Mouse (Mus musculus): ENCODE measurements around the gene Garnl3. TPM values are rescaled to one million over a fixed set of nuclear protein-coding genes. Genes with fewer than 3 reads are reported as not detected.
A peak's percentile ranks its signal among the peaks of the same experiment; 100 is the strongest.

The Garnl3 gene
- 11.1 and 13.0 TPM in 2 replicates for polyA plus RNA-seq (2014; fragmentation: Nextera tagmentation; extraction: Ambion mirVana)

DNA sequence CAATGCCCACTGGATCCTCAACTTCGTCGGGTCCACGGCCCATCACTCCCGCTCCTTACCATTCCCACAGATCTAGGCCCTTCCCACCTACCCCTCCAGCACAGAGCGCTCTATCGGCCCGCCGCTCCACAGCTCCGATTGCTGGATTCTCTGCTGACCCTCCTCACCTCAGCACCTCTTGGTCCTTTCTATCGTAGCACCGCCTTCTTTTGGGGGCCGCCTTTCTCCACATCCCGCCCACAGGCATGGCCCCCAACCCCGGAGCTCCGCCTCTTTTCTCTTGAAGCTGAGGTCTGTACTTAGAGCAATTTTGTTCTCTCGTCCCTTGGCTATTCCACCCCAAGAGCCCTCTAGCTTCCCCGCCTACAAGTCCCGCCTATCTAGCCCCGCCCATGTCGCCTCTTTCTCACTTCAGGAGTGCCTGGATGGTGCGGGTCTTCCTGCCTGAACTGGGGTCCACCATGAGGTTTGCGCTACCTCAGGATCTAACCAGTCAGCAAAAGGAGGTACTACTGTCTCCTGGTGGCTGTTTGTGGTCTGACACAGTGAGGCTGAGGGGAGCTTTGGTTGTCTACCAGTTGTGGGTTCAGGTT, at the start of gene Garnl3:
TSS of gene Garnl3 (minus strand) at position 155 of the 593 bp plus-strand sequence.
- peak; percentile 11; the same call in 1 of the 2 replicates for ATAC-seq (ENCODE audit: insufficient read depth)

DNA sequence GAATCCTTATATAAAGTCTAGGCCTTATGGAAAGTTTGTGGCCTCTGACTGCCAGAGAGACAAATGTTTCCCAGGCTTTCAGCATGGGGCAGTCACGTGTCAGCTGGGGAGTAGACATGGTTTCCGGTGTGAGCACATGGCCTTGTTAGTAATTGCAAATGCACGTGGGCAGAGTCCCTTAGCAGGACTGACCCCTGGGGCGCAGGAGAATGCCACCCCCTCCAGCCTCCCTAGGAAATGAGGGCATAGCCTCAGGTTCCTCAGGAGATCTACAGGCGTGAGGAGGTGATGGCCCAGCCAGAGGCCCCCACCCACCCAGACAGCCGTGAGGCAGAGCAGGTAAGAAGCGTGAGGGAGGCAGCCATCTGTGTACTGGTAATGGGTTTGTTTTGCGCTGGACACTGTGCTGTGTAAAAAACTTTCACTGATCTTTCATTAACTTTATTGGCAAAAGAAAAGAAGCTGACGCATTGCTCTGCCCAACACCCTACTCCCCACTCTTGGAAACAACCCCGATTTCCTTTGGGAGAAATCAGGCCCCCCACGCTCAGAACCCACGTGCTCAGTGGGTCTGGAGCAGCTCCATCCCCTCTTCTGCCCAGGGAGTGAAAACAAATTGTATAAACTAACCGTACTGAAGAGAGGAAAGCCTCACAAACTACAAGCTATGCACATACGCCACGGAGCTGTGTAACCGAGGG, 48.6 kb upstream of the Garnl3 start:
- DNase-seq (peak; percentile 49), ATAC-seq (ENCODE audit: insufficient read depth) (peak; percentile 47; the same call in 1 of the 2 replicates)
- Histone ChIP-seq H3K9me3 (ENCODE audit: low read depth, low read length) (no peaks in the 10 kb centered on the region), H3K9ac (no peak overlapping the region), H3K27me3 (ENCODE audit: insufficient read depth, low read length) (no peaks in the 10 kb centered on the region), H3K4me1 (ENCODE audit: insufficient read depth) (peaks cover 10% of the 10 kb centered on the region), H3K27ac (ENCODE audit: low read depth) (no peak overlapping the region; the same call in 1 of the 2 replicates), H3K4me3 (ENCODE audit: low read depth, low read length) (no peak overlapping the region), H3K36me3 (ENCODE audit: insufficient read depth) (no peaks in the 10 kb centered on the region), H3K4me2 (no peak overlapping the region)
- no peak for TF ChIP-seq CTCF (IDR thresholded peaks at IDR 0.05; ENCODE audit: low read depth)
- 53% methylated on average over 16 of the region's 16 CpGs for WGBS

More for the DNA sequence above, at the start of gene Garnl3:
- Histone ChIP-seq H3K9ac (no peak within 1 kb of the TSS), H3K4me2 (peak within 1 kb of the TSS; percentile 97), H3K4me3 (ENCODE audit: low read depth, low read length) (peak within 1 kb of the TSS; percentile 65), H3K27ac (ENCODE audit: low read depth) (no peak within 1 kb of the TSS), H3K9me3 (ENCODE audit: low read depth, low read length) (no peaks in the 10 kb centered on the region), H3K27me3 (ENCODE audit: insufficient read depth, low read length) (peaks cover 15% of the 10 kb centered on the region; the same call in 1 of the 2 replicates), H3K36me3 (ENCODE audit: insufficient read depth) (no peaks in the 10 kb centered on the region), H3K4me1 (ENCODE audit: insufficient read depth) (no peaks in the 10 kb centered on the region)
- under 1% methylated on average over 22 of the region's 22 CpGs for WGBS
- peak; percentile 71 for DNase-seq
- TF ChIP-seq CTCF (IDR thresholded peaks at IDR 0.05; ENCODE audit: low read depth), result peak; percentile 83

DNA sequence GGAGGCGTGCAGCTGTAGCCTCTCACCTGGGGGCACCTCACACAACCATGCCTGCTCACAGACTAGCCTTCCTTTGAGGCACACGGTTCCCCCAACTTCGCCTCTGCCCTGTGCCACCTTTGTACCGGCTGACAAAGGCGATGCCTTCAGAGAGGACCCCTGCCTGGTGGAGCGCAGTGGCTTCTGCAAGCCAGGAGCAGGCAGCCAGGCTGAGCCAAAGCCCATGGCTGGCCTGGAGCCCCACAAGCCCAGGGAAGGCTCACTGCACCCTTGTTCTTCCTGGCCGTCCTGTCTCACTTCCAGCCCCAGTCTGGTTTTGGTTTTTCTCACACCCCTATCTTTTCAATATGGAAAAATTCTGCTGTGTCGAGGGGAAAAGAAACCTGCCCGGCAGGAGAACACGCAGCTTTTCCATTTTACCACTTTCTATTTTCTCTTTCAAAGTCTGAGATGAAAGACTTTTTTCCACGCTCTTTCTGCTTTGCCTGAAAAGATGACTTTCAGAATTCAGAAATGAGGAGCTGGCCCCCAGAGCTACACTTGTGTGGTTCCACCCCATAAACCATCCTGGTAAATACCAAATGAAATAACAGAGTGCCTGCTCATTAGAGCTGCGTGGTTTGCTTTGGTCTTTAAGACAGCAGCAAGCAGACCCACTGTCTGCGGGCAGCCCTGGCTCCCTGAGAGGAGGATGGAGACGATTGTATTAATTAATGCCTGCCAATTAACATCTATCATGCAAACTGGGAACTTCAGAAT, 47.9 kb upstream of the Garnl3 start:
- H3K36me3 ChIP-seq (ENCODE audit: insufficient read depth), result no peaks in the 10 kb centered on the region
- ATAC-seq (ENCODE audit: insufficient read depth) (no peak), DNase-seq (no peak)
- H3K4me3 ChIP-seq (ENCODE audit: low read depth, low read length), result no peak overlapping the region
- TF ChIP-seq CTCF (IDR thresholded peaks at IDR 0.05; ENCODE audit: low read depth), result no peak
- H3K9me3 ChIP-seq (ENCODE audit: low read depth, low read length), result no peaks in the 10 kb centered on the region
- H3K27me3 ChIP-seq (ENCODE audit: insufficient read depth, low read length), result no peaks in the 10 kb centered on the region
- WGBS, result 75% methylated on average over 14 of the region's 14 CpGs
- no peak overlapping the region for H3K27ac ChIP-seq (ENCODE audit: low read depth)
- H3K4me2 ChIP-seq, result no peak overlapping the region
- peaks cover 10% of the 10 kb centered on the region for H3K4me1 ChIP-seq (ENCODE audit: insufficient read depth)
- H3K9ac ChIP-seq, result no peak overlapping the region

DNA sequence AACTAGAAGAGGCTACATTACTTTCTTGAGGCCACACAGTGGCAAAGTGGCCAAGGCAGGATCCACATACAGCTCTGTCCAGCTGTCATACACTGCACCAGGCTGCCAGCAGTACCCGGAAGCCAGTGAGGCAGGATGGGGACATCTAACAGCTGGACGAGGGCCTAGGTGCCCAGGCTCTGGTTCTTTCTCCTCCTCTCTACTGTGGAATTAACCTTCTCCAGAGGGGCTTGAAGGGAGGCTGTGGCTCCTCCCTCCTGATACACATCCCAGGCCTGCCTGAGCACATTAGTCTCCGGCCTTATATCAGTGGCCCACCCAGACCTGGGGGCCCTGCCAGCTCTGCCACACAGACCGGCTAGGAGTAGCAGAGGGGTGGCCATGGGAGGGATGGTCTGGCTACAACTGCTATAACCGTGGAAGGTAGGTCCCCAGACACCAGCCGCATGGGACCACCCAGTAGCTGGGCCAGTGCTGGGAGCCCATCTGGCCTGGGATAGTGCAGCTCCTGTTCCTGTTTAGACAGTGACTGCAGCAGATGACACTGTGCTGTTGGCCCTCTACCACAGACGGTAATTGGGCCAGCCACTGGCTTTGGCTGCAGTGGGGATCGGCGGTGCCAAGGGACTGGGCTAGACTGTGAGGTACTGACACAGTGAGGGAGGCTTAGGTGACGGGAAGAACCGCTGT, 46.9 kb upstream of the Garnl3 start:
- 50% methylated on average over 11 of the region's 11 CpGs for WGBS
- peak; percentile 26 for DNase-seq
- Histone ChIP-seq H3K9me3 (ENCODE audit: low read depth, low read length) (no peaks in the 10 kb centered on the region), H3K4me3 (ENCODE audit: low read depth, low read length) (no peak overlapping the region), H3K4me1 (ENCODE audit: insufficient read depth) (peaks cover 10% of the 10 kb centered on the region), H3K4me2 (no peak overlapping the region), H3K36me3 (ENCODE audit: insufficient read depth) (no peaks in the 10 kb centered on the region), H3K27ac (ENCODE audit: low read depth) (no peak overlapping the region), H3K9ac (no peak overlapping the region), H3K27me3 (ENCODE audit: insufficient read depth, low read length) (no peaks in the 10 kb centered on the region)
- TF ChIP-seq CTCF (IDR thresholded peaks at IDR 0.05; ENCODE audit: low read depth), result no peak
- peak; percentile 71; the same call in 1 of the 2 replicates for ATAC-seq (ENCODE audit: insufficient read depth)

DNA sequence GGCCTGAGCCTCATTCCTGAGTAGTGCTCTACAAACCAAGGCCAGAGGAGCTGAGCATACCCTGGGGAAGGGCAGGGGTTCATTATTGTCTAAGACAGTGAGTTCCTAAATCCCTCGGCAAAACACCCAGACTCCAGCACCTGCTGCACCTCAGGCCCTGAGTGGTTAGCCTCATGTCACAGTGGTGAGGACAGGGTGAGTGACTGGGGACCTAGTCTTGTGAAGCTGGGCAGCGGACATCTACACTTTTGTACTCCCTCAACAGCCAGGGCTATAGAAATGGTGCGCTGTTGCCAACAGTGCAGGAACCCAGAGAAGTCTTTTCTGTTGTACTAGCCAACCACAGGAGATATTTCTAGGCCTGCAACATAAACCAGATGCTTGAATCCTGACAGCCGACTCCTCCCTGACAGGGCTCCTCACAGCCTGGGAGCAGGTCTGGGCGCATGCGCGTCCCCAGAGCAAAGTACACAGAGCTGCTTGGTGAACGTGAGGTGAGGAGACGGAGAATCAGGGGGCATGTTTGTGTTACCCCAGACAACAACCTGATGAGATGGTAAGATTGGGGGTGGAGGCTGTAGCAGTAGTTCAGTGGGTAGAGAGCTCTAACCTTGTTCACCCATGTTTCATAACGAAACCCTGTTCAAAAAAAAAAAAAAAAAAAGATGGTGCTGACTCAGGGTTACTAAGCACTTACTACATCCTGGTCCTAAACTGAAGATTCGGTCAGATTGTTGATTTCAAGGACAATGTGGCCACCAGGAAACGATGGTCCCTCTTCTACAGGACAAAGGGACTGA, 46.2 kb upstream of the Garnl3 start:
- H3K4me3 ChIP-seq (ENCODE audit: low read depth, low read length), result no peak overlapping the region
- H3K27me3 ChIP-seq (ENCODE audit: insufficient read depth, low read length), result no peaks in the 10 kb centered on the region
- H3K9me3 ChIP-seq (ENCODE audit: low read depth, low read length), result no peaks in the 10 kb centered on the region
- H3K36me3 ChIP-seq (ENCODE audit: insufficient read depth), result no peaks in the 10 kb centered on the region
- no peak overlapping the region for H3K9ac ChIP-seq
- H3K4me2 ChIP-seq, result no peak overlapping the region
- DNase-seq, result no peak
- 64% methylated on average over 12 of the region's 12 CpGs for WGBS
- ATAC-seq (ENCODE audit: insufficient read depth), result no peak
- H3K4me1 ChIP-seq (ENCODE audit: insufficient read depth), result peaks cover 10% of the 10 kb centered on the region
- no peak for TF ChIP-seq CTCF (IDR thresholded peaks at IDR 0.05; ENCODE audit: low read depth)
- no peak overlapping the region for H3K27ac ChIP-seq (ENCODE audit: low read depth)

DNA sequence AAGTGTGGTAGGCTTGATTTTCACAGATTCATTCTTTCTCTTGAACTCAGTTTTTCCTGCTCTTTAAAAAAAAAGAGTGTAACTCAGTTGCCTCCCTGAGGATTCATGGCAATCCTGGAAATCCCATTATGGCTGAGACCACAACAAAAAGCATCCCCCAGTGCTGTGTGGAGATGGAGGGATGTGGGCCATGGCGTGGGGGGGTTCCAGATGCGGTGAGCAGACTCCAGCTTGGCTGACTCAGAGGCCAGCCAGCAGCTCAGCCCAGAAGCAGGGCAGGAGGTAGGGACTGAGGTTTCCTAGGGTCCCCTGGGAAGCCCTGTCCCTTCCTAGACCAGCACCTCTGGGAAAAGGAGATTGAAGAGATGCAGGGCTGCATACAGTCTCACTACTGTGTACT, 45.5 kb upstream of the Garnl3 start:
- no peak for TF ChIP-seq CTCF (IDR thresholded peaks at IDR 0.05; ENCODE audit: low read depth)
- no peak overlapping the region for H3K27ac ChIP-seq (ENCODE audit: low read depth)
- H3K4me2 ChIP-seq, result no peak overlapping the region
- ATAC-seq (ENCODE audit: insufficient read depth), result no peak
- no peaks in the 10 kb centered on the region for H3K9me3 ChIP-seq (ENCODE audit: low read depth, low read length)
- H3K27me3 ChIP-seq (ENCODE audit: insufficient read depth, low read length), result no peaks in the 10 kb centered on the region
- H3K9ac ChIP-seq, result no peak overlapping the region
- no peaks in the 10 kb centered on the region for H3K36me3 ChIP-seq (ENCODE audit: insufficient read depth)
- WGBS, result 68% methylated on average over 2 of the region's 2 CpGs
- DNase-seq, result no peak
- peaks cover 10% of the 10 kb centered on the region for H3K4me1 ChIP-seq (ENCODE audit: insufficient read depth)
- no peak overlapping the region for H3K4me3 ChIP-seq (ENCODE audit: low read depth, low read length)

Measured in lung, embryonic 14.5 days (tissue).